Mouse (Mus musculus): ENCODE measurements at regions not wholly inside any gene's neighbourhood (a gene's known extent, or its start where the extent isn't known, plus 50 kb on each side); places are given as distances from the start of the nearest gene placed in this dataset.

DNA sequence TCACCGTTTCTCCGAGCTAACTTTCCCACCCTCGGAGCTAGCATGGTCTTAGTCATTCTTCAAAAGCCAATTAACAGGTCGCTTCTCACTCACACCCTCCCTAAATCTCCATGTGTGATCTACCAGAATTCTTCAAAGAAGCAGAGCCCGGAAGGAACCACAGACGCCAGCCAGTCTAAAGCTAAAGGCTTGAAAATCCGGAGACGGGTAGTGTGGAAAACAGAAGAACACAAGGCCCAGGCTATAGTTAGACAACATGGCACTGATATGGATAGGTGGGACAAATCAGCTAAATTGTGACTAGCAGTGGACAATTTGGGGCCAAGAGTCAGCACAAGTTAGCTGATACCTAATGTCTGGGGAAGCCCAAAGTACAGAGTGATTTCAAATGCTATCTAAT is 387.0 kb upstream of the Trpc7 start:
- no peaks in the 10 kb centered on the region for H3K4me1 ChIP-seq (ENCODE audit: control insufficient read depth, insufficient read depth, low read length)
- no peaks in the 10 kb centered on the region for H3K27me3 ChIP-seq (ENCODE audit: control insufficient read depth, insufficient read depth, low read length)
- H3K36me3 ChIP-seq (ENCODE audit: control insufficient read depth, insufficient read depth, low read length), result no peaks in the 10 kb centered on the region
- TF ChIP-seq POLR2A (IDR thresholded peaks at IDR 0.05; ENCODE audit: extremely low read depth, insufficient read depth, low read length) (no peak), CTCF (IDR thresholded peaks at IDR 0.05; ENCODE audit: low read depth, low read length) (no peak)
- 32% methylated on average over 8 of the region's 8 CpGs for WGBS
- no peak overlapping the region for H3K27ac ChIP-seq (replicated peaks; ENCODE audit: insufficient read depth, low read depth, low read length)
- no peaks in the 10 kb centered on the region for H3K79me2 ChIP-seq (ENCODE audit: control insufficient read depth, insufficient read depth, low read length)
- no peak overlapping the region for H3K4me3 ChIP-seq (ENCODE audit: insufficient read depth, low read depth, low read length)
- H3K9ac ChIP-seq (ENCODE audit: low read depth, low read length), result no peak overlapping the region
- DNase-seq (ENCODE audit: extremely low read depth, low read depth, low spot score), result no peak

GRCm38 (mm10) chr13:57281941-57282710 is 386.3 kb upstream of the Trpc7 start:
- no peak for DNase-seq (ENCODE audit: extremely low read depth, low read depth, low spot score)
- Histone ChIP-seq H3K79me2 (ENCODE audit: control insufficient read depth, insufficient read depth, low read length) (no peaks in the 10 kb centered on the region), H3K27me3 (ENCODE audit: control insufficient read depth, insufficient read depth, low read length) (no peaks in the 10 kb centered on the region), H3K4me3 (ENCODE audit: insufficient read depth, low read depth, low read length) (no peak overlapping the region), H3K4me1 (ENCODE audit: control insufficient read depth, insufficient read depth, low read length) (no peaks in the 10 kb centered on the region), H3K9ac (ENCODE audit: low read depth, low read length) (no peak overlapping the region), H3K36me3 (ENCODE audit: control insufficient read depth, insufficient read depth, low read length) (no peaks in the 10 kb centered on the region), H3K27ac (replicated peaks; ENCODE audit: insufficient read depth, low read depth, low read length) (no peak overlapping the region)
- TF ChIP-seq POLR2A (IDR thresholded peaks at IDR 0.05; ENCODE audit: extremely low read depth, insufficient read depth, low read length), result no peak
- no peak for TF ChIP-seq CTCF (IDR thresholded peaks at IDR 0.05; ENCODE audit: low read depth, low read length)
- WGBS, result 46% methylated on average over 24 of the region's 24 CpGs

DNA sequence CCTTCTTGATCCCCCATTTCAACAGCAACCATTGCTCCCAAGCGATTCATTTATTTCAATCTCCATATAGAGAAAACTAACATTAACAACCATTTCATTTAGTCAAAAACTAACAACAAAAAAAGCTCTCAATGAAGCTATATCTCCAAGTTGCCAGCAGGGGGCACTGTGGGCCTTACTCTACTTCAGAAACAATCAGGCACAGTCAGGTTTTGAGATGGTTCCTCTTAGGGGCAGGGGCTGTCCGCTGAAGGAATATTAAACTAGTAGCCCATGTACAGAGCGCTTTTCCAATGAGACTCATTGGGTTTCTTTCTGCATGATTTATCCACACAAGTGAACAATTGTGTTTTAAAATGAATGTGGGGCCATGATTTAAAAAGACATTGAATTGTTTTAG is 385.7 kb upstream of the Trpc7 start:
- H3K27ac ChIP-seq (replicated peaks; ENCODE audit: insufficient read depth, low read depth, low read length), result no peak overlapping the region

GRCm38 (mm10) chr13:57278580-57278979 is 382.8 kb upstream of the Trpc7 start:
- 11% methylated on average over 2 of the region's 2 CpGs for WGBS
- no peak overlapping the region for H3K27ac ChIP-seq (replicated peaks; ENCODE audit: insufficient read depth, low read depth, low read length)
- no peak overlapping the region for H3K4me3 ChIP-seq (ENCODE audit: insufficient read depth, low read depth, low read length)
- no peaks in the 10 kb centered on the region for H3K27me3 ChIP-seq (ENCODE audit: control insufficient read depth, insufficient read depth, low read length)
- H3K4me1 ChIP-seq (ENCODE audit: control insufficient read depth, insufficient read depth, low read length), result no peaks in the 10 kb centered on the region
- TF ChIP-seq CTCF (IDR thresholded peaks at IDR 0.05; ENCODE audit: low read depth, low read length) (peak; percentile 17; the same call in 1 of the 2 replicates), POLR2A (IDR thresholded peaks at IDR 0.05; ENCODE audit: extremely low read depth, insufficient read depth, low read length) (no peak)
- H3K79me2 ChIP-seq (ENCODE audit: control insufficient read depth, insufficient read depth, low read length), result no peaks in the 10 kb centered on the region
- peak; percentile 16 for DNase-seq (ENCODE audit: extremely low read depth, low read depth, low spot score)
- H3K36me3 ChIP-seq (ENCODE audit: control insufficient read depth, insufficient read depth, low read length), result no peaks in the 10 kb centered on the region
- no peak overlapping the region for H3K9ac ChIP-seq (ENCODE audit: low read depth, low read length)

More for the DNA sequence above, 385.7 kb upstream of the Trpc7 start:
- TF ChIP-seq CTCF (IDR thresholded peaks at IDR 0.05; ENCODE audit: low read depth, low read length) (peak; percentile 38; the same call in 1 of the 2 replicates), POLR2A (IDR thresholded peaks at IDR 0.05; ENCODE audit: extremely low read depth, insufficient read depth, low read length) (no peak)
- Histone ChIP-seq H3K27me3 (ENCODE audit: control insufficient read depth, insufficient read depth, low read length) (no peaks in the 10 kb centered on the region), H3K36me3 (ENCODE audit: control insufficient read depth, insufficient read depth, low read length) (no peaks in the 10 kb centered on the region), H3K4me3 (ENCODE audit: insufficient read depth, low read depth, low read length) (no peak overlapping the region), H3K4me1 (ENCODE audit: control insufficient read depth, insufficient read depth, low read length) (no peaks in the 10 kb centered on the region), H3K79me2 (ENCODE audit: control insufficient read depth, insufficient read depth, low read length) (no peaks in the 10 kb centered on the region), H3K9ac (ENCODE audit: low read depth, low read length) (no peak overlapping the region)
- 32% methylated on average over 3 of the region's 3 CpGs for WGBS
- DNase-seq (ENCODE audit: extremely low read depth, low read depth, low spot score), result peak; percentile 26

DNA sequence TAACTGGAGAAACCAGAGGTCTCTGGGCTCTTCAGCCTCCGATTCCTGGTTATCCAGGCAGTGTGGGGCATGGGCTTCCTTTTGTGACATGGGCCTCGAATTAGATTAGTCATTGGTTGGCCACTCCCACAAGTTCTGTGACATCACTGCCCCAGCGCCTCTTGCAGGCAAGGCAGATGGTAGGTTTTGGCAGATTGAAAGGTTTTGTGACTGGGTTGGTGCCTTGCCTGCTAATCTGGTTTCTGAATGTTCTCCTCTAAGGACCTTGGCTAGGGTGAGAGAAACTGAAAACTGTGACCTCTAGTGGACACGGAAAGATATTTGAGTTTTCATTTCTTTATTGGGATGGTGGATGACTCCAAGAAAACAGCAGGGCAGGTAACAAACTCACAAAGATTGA is 381.3 kb upstream of the Trpc7 start:
- 50% methylated on average over 4 of the region's 4 CpGs for WGBS
- no peak for TF ChIP-seq CTCF (IDR thresholded peaks at IDR 0.05; ENCODE audit: low read depth, low read length)
- no peak for TF ChIP-seq POLR2A (IDR thresholded peaks at IDR 0.05; ENCODE audit: extremely low read depth, insufficient read depth, low read length)
- no peak overlapping the region for H3K27ac ChIP-seq (replicated peaks; ENCODE audit: insufficient read depth, low read depth, low read length)
- H3K36me3 ChIP-seq (ENCODE audit: control insufficient read depth, insufficient read depth, low read length), result no peaks in the 10 kb centered on the region
- no peaks in the 10 kb centered on the region for H3K27me3 ChIP-seq (ENCODE audit: control insufficient read depth, insufficient read depth, low read length)
- H3K4me3 ChIP-seq (ENCODE audit: insufficient read depth, low read depth, low read length), result no peak overlapping the region
- no peaks in the 10 kb centered on the region for H3K79me2 ChIP-seq (ENCODE audit: control insufficient read depth, insufficient read depth, low read length)
- no peaks in the 10 kb centered on the region for H3K4me1 ChIP-seq (ENCODE audit: control insufficient read depth, insufficient read depth, low read length)
- no peak overlapping the region for H3K9ac ChIP-seq (ENCODE audit: low read depth, low read length)
- no peak for DNase-seq (ENCODE audit: extremely low read depth, low read depth, low spot score)

- Histone ChIP-seq H3K4me1 (ENCODE audit: control insufficient read depth, insufficient read depth, low read length) (no peaks in the 10 kb centered on the region), H3K36me3 (ENCODE audit: control insufficient read depth, insufficient read depth, low read length) (no peaks in the 10 kb centered on the region), H3K27me3 (ENCODE audit: control insufficient read depth, insufficient read depth, low read length) (no peaks in the 10 kb centered on the region), H3K4me3 (ENCODE audit: insufficient read depth, low read depth, low read length) (no peak overlapping the region), H3K79me2 (ENCODE audit: control insufficient read depth, insufficient read depth, low read length) (no peaks in the 10 kb centered on the region), H3K27ac (replicated peaks; ENCODE audit: insufficient read depth, low read depth, low read length) (no peak overlapping the region), H3K9ac (ENCODE audit: low read depth, low read length) (no peak overlapping the region)
- 81% methylated on average over 11 of the region's 11 CpGs for WGBS
- DNase-seq (ENCODE audit: extremely low read depth, low read depth, low spot score), result no peak
- no peak for TF ChIP-seq CTCF (IDR thresholded peaks at IDR 0.05; ENCODE audit: low read depth, low read length)
- no peak for TF ChIP-seq POLR2A (IDR thresholded peaks at IDR 0.05; ENCODE audit: extremely low read depth, insufficient read depth, low read length)
Observed at GRCm38 (mm10) chr13:57275871-57276270, 380.1 kb upstream of the Trpc7 start.

Data from liver, adult 2 months (tissue).